Mouse (Mus musculus) CH12F3 (cell line): ENCODE measurements around the gene Mrpl17.

Experiments
- in situ Hi-C: fragments of 300-500 bp; cut with MboI; formaldehyde crosslinking; loops from 2 replicates; pipeline ENCODE4 v1.14.3; 2020; ENCODE audit warnings: low sequenced_read_pairs

Gene Mrpl17

GRCm38 (mm10) chr7:105786506-105787284 is 24.2 kb downstream of the Mrpl17 start:
- in situ Hi-C loops: no loop called here

DNA sequence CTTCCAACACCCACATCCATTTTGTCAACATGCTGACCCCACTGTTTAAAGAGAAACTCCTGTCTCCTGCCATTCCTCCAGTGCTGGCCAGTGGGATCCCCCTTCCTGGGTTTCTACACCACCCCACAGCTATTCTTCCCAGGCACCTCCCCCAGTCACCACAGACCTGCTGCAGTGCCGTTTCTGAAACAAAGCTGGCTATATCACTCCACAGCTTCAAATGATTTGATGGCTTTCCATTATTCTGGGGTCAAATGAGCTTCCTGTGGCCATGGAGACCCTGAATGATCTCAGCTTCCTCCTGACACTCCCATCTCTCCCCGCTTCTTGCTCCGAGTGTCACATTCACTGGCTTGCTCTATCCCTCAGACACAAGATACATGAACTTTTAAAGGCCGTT is 26.3 kb downstream of the Mrpl17 start:
- in situ Hi-C loops: no loop called here

- in situ Hi-C loops: no loop called here
Measured at GRCm38 (mm10) chr7:105783861-105784260, 27.0 kb downstream of the Mrpl17 start.

DNA sequence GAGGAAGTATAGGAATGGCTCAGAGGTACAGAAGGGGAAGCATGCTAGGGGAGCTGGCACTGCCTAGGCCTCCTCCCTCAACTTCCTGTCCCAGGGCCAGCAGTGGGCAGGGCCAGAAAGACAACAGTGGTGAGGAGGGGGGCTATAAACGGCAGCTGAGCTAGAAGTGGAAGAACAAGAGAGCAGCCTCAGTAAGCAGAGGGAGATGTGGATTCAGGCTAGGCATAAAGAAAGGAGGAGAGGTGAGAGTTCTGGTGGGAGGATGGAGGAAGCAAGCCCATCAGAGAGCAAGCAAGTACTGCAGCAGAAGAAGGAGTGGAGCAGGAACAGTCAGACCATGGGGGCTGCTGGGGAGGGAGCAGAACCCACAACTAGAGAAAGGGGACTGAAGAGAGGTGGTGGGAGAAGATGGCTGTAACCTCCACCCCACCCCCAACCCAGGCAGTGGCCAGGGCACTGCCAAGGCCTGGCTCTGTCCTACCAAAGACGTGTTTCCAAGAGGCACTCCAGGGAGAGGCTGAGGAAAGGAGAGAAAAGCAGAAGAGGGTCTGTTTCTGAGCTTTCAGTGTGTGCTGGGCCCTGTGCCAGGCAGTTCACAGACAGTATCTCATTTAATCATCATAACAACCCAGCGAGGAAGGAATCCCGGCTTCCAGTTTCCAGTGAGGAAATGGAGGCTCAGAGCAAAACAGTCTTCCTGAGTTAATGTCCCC is 32.2 kb downstream of the Mrpl17 start:
- in situ Hi-C loops: no loop called here

DNA sequence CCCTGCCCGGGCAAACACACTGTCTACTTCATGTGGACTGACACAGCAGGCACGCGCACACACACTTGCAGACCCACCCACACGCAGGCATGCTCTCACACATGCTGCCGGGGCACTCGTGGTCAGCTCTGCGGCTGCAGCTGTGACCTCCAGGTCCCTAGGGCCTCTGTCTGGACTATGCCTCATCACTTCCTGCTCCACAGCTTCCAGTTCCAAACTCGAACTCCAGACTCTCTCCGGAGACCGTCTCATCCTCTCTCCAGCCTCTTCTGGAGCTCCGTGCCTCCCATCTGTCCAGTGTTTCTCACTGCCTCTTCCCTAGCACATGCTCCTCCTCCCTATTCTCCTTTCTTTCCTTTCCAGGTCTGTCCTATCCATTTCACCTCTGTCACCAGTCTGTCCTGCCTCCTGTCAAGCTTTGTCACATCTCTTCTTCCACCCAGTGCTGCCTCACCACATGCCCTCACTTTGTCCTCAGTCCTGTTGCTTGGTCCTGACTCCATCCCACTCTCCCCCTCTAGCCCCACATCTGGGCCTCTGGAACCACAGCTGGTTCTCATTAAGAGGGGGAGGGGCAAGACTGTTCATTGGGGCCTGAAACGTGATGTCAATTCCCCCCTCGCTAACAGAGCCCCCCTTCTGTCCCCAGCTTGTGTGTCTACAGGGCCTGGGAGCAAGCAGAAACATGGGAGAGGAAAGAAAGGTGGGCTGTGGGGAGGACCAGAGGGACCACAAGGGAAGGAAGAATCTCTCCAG is 32.9 kb downstream of the Mrpl17 start:
- in situ Hi-C loops: no loop called here

DNA sequence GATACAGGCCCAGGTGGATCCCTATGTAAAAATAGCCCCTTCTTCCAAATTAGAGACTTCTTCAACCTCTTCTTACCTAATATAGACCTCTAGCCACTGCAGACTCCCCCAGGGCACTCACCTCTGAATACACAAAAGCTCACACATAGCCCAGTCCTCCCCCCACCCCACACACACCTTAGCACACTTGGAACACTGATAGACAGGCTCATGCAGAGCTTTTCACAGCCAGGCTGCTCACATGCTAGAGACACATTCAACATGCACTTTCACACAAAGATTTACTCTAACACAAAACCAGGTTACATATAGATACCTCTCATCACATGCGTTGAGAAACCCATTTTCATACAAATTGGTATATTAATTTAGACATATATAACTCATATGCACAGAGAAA is 33.6 kb downstream of the Mrpl17 start:
- in situ Hi-C loops: no loop called here

GRCm38 (mm10) chr7:105776026-105776425 is 34.9 kb downstream of the Mrpl17 start:
- in situ Hi-C loops: no loop called here

DNA sequence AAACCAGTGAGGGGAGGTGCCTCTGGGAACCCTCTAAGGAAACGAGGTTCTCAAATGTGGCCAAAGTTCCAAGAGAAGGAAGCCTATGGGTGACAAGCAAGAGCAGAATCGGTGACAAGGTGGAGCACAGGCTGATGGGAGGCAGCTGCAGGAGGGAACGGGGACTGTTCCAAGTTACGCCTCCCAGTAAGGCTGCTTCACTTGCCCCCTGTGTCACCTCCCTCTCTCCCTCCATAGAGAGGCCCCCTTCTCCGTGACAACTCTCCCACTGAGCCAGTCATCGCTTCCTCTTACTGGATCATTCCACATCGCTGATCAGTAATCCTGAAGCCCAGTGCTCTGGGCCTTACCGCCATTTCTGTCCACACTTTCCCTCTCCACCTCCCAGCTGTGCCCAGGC is 36.2 kb downstream of the Mrpl17 start:
- in situ Hi-C loops: no loop called here

DNA sequence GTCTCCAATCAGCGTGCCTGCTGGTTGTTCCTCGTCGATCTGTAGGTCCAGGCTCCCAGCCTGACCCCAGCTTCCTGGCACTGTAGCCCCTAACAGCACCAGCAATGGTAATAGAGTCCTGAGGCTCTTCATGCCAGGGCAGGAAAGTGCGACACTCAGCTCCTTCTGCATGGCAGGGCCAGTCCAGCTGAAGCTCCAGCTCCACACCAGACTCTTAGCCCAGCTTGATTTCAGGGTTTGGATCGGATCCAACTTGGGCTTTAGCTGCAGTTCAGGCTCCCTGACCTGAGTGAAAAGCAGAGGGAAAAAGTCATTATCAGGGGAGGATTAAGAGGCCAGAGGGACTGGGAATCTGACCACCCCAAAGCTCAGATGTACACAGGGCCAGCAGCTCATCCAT is 37.9 kb downstream of the Mrpl17 start:
- in situ Hi-C loops: no loop called here

DNA sequence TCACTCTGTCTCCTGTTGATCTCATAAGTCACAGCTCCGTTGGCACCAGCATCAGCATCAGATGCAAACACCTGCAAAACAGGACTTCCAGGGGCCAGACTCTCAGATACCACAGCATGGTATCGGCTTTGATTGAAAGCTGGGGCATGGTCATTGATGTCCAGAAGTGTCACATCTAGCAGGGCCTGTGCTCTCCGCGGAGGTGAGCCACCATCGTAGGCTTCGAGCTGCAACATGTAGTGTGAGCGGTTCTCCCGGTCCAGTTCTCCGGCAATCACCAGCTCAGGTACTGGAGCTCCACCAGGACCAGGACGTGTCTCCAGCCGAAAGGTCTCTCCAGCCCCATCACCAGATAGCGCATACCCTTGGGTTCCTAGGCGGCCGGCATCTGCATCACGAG is 38.6 kb downstream of the Mrpl17 start:
- in situ Hi-C loops: no loop called here

GRCm38 (mm10) chr7:105769959-105770358 is 40.9 kb downstream of the Mrpl17 start:
- in situ Hi-C loops: no loop called here

DNA sequence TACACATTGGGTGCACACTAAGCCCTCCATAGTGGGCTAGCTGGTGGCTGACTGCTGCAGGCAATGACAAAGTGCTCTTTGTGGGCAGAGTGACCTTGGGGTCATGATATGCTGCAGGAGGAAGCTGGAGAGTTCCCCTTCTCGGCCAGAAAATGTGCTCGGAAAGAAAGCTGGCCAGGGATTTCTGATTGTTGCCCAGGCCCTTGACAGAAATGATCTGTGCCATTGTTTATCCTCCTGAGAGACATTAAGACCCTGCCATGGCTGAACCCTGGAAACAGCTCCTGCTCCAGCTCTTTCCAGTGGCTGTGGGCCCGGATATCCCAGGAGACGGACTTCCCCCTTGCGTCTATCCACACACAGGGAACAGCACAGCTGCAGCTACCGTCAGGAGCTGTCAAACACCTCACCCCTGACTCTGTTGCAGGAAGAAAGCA is 43.2 kb downstream of the Mrpl17 start:
- in situ Hi-C loops: no loop called here

DNA sequence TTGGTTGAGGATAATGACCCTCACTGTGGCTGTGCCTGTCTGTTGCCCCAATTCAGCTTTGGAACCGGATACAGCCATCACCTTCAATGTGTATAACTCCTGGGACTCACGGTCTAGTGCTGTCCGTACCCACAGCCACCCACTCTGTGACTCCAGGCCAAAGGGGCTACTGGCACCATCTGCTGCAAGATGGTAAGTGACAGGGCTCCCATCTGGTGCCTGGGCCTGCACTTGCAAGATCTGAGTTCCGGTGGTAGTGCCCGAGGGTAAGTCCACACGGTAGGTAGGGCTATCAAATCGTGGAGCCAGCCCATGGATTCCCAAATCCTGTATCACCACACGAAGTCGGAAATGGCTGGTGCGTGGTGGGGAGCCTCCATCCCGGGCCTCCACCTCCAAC is 46.6 kb downstream of the Mrpl17 start:
- in situ Hi-C loops: no loop called here

GRCm38 (mm10) chr7:105762517-105763270 is 48.2 kb downstream of the Mrpl17 start:
- in situ Hi-C loops: no loop called here

DNA sequence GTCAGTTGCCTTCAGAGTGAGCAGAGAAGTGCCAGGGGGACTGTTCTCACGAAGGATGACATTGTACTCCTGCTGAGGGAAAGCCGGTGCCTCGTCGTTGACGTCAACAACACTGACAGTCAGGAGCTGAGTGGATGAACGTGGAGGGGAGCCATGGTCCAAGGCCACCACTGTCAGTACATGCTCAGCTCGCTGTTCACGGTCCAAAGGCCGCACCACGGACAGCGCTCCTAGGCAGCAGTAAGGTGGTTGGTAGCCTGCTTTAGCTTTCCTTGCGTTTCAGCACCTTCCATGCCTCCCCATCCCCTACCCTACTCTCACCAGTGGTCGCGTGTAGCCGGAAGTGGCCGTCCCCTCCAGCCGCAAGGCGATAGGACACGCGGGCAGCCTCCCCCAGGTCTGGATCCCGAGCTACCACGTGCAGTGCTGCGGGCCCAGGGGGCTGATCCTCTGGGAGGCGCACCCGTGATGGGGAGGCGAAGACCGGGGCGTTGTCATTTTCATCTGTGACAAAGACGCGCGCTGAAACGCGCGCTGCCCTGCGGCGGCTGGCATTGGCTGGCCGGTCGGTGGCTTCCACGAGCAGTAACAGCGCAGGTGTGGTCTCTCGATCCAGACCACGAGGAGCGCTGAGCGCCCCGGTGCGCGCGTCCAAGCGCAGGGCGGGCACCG is 49.0 kb downstream of the Mrpl17 start:
- in situ Hi-C loops: no loop called here

DNA sequence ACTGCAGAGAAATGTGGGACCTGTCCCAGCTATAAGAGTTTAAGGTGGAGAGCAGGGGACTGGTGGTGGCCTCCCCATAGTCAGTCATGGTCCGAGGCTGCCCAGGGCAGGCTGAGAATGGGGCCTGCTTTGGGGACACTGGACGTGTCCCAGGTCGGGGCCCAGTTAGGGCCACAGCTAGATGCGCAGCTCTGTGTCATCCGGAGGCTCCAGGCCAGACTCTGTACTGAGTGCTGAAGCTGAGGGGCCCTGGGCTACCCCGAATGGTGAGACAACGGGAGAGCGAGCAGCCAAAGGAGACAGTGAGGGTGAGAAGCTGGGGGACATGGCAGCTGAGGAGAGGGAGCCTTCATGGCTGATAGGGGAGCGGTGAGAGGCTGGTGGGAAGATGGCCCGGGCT is 57.6 kb downstream of the Mrpl17 start:
- in situ Hi-C loops: no loop called here
